Mouse (Mus musculus) MEL (cell line): ENCODE data around the gene Hoxc5.

Experiments
- BHLHE40 ChIP-seq: IDR thresholded peaks from 2 replicates; pipeline ENCODE4 v1.6.1; 2012; ENCODE audit warnings: low read depth, mild to moderate bottlenecking, inconsistent platforms, low read length, improper control_type of control experiment, borderline replicate concordance
- CHD2 ChIP-seq: IDR thresholded peaks from 2 replicates; pipeline ENCODE4 v1.6.1; 2011; ENCODE audit warnings: low read length, improper control_type of control experiment
- CTCF ChIP-seq, 3 experiments: IDR thresholded peaks in 2 of 3; conservative IDR thresholded peaks in 1 of 3; 2 replicates each; pipeline ENCODE4 v1.5.1; 2011 to 2012; ENCODE audit warnings: low read length in 3 of 3, low read depth in 2 of 3, mild to moderate bottlenecking in 2 of 3, improper control_type of control experiment in 1 of 3, inconsistent platforms in 1 of 3, mixed read lengths in 1 of 3, moderate library complexity in 1 of 3; ENCODE audit not compliant: control insufficient read depth in 1 of 3, insufficient read depth in 1 of 3, poor library complexity in 1 of 3, severe bottlenecking in 1 of 3
- E2F4 ChIP-seq: IDR thresholded peaks from 2 replicates; pipeline ENCODE4 v1.6.1; 2011; ENCODE audit warnings: low read depth, low read length, improper control_type of control experiment, borderline replicate concordance
- EP300 ChIP-seq, 2 experiments: IDR thresholded peaks; 2 replicates each; pipeline ENCODE4 v1.6.1; 2011; ENCODE audit warnings: improper control_type of control experiment in 2 of 2, low read length in 2 of 2, low read depth in 1 of 2, mild to moderate bottlenecking in 1 of 2
- JUND ChIP-seq: IDR thresholded peaks from 2 replicates; pipeline ENCODE4 v1.6.1; 2011; ENCODE audit warnings: low read depth, mild to moderate bottlenecking, improper control_type of control experiment, low read length
- KAT2A ChIP-seq: conservative IDR thresholded peaks from 2 replicates; pipeline ENCODE4 v1.6.1; 2012; ENCODE audit warnings: low read depth, low read length, improper control_type of control experiment, inconsistent platforms
- MEF2A ChIP-seq: IDR thresholded peaks from 2 replicates; pipeline ENCODE4 v1.6.1; 2014; ENCODE audit warnings: low read depth, mild to moderate bottlenecking, inconsistent platforms, low read length, improper control_type of control experiment; ENCODE audit not compliant: poor library complexity, insufficient replicate concordance, severe bottlenecking; ENCODE audit errors: extremely low read depth
- NELFE ChIP-seq: IDR thresholded peaks from 2 replicates; pipeline ENCODE4 v1.6.1; 2011; ENCODE audit warnings: low read depth, low read length, improper control_type of control experiment
- RAD21 ChIP-seq: IDR thresholded peaks from 2 replicates; pipeline ENCODE4 v1.6.1; 2011; ENCODE audit warnings: mild to moderate bottlenecking, low read depth, low read length, improper control_type of control experiment
- TAL1 ChIP-seq: IDR thresholded peaks from 2 replicates; pipeline ENCODE4 v1.6.1; 2012; ENCODE audit warnings: mild to moderate bottlenecking, inconsistent platforms, low read length, moderate library complexity, mixed read lengths
- TCF12 ChIP-seq: IDR thresholded peaks from 2 replicates; pipeline ENCODE4 v1.6.1; 2014; ENCODE audit warnings: low read depth, mild to moderate bottlenecking, inconsistent platforms, low read length, improper control_type of control experiment, moderate library complexity
- ZC3H11A ChIP-seq: IDR thresholded peaks from 2 replicates; pipeline ENCODE4 v1.6.1; 2012; ENCODE audit warnings: low read depth, mild to moderate bottlenecking, inconsistent platforms, low read length, improper control_type of control experiment
- ZKSCAN1 ChIP-seq: IDR thresholded peaks from 2 replicates; pipeline ENCODE4 v1.6.1; 2012; ENCODE audit warnings: low read depth, mild to moderate bottlenecking, inconsistent platforms, low read length, improper control_type of control experiment, moderate library complexity

- TF ChIP-seq NELFE (no peak), CTCF (IDR thresholded peaks at IDR 0.05 in 2 of 3, conservative IDR thresholded peaks at IDR 0.05 in 1 of 3; ENCODE audit: control insufficient read depth in 1 of 3, insufficient read depth in 1 of 3, low read depth in 2 of 3, low read length in 3 of 3, poor library complexity in 1 of 3, severe bottlenecking in 1 of 3) (no peak), KAT2A (no peak), CHD2 (no peak), ZKSCAN1 (no peak), JUND (no peak), TAL1 (no peak), RAD21 (no peak), BHLHE40 (no peak), E2F4 (no peak), ZC3H11A (no peak), MEF2A (no peak), EP300 (IDR thresholded peaks at IDR 0.05; ENCODE audit: low read depth in 1 of 2, low read length in 2 of 2) (no peak), TCF12 (no peak)
These were observed 40.1 kb upstream of the Hoxc5 start for GRCm38 (mm10) chr15:102927032-102927645.
